Mouse (Mus musculus): Measurements from ENCODE around the gene Mrpl21. TPM values are rescaled to one million over a fixed set of nuclear protein-coding genes. Genes with fewer than 3 reads are reported as not detected.
A peak's percentile ranks its signal among the peaks of the same experiment; 100 is the strongest.

The Mrpl21 gene
- total and polyA plus RNA-seq, 2 experiments from 2014 or later, result 48.4 to 93.3 TPM

- no peaks in the 10 kb centered on the region for H3K4me1 ChIP-seq (ENCODE audit: insufficient read depth, low read length)
- peaks cover 60% of the 10 kb centered on the region for H3K36me3 ChIP-seq (ENCODE audit: insufficient read depth, low read length)
- H3K9me3 ChIP-seq (ENCODE audit: low read length), result no peaks in the 10 kb centered on the region
- H3K27me3 ChIP-seq (ENCODE audit: insufficient read depth, low read length), result no peaks in the 10 kb centered on the region
- H3K27ac ChIP-seq (ENCODE audit: low read depth, low read length), result no peak overlapping the region
- H3K9ac ChIP-seq (replicated peaks; ENCODE audit: low read length, poor library complexity, severe bottlenecking), result no peak overlapping the region
- no peak overlapping the region for H3K4me2 ChIP-seq (ENCODE audit: low read depth, low read length, poor library complexity, severe bottlenecking)
- H3K4me3 ChIP-seq (ENCODE audit: low read depth, low read length), result no peak overlapping the region
- DNase-seq (ENCODE audit: low spot score), result no peak
- no peak for ATAC-seq (ENCODE audit: low FRiP score)
- WGBS, result 76% methylated on average over 1 of the region's 1 CpGs
- TF ChIP-seq CTCF (IDR thresholded peaks at IDR 0.05), result no peak
Observed at GRCm38 (mm10) chr19:3289006-3289405, 6.3 kb downstream of the Mrpl21 start.

- 90% methylated on average over 2 of the region's 2 CpGs for WGBS
- Histone ChIP-seq H3K36me3 (ENCODE audit: insufficient read depth, low read length) (peaks cover 43% of the 10 kb centered on the region), H3K4me1 (ENCODE audit: insufficient read depth, low read length) (no peaks in the 10 kb centered on the region), H3K9ac (replicated peaks; ENCODE audit: low read length, poor library complexity, severe bottlenecking) (no peak overlapping the region), H3K27ac (ENCODE audit: low read depth, low read length) (no peak overlapping the region), H3K9me3 (ENCODE audit: low read length) (no peaks in the 10 kb centered on the region), H3K4me3 (ENCODE audit: low read depth, low read length) (no peak overlapping the region), H3K4me2 (ENCODE audit: low read depth, low read length, poor library complexity, severe bottlenecking) (no peak overlapping the region), H3K27me3 (ENCODE audit: insufficient read depth, low read length) (no peaks in the 10 kb centered on the region)
- TF ChIP-seq CTCF (IDR thresholded peaks at IDR 0.05), result peak; percentile 84
- ATAC-seq (ENCODE audit: low FRiP score), result peak; percentile 67; the same call in 1 of the 2 replicates
- peak; percentile 63 for DNase-seq (ENCODE audit: low spot score)
Observed at GRCm38 (mm10) chr19:3292028-3292427, 9.3 kb downstream of the Mrpl21 start.

- ATAC-seq (ENCODE audit: low FRiP score) (no peak), DNase-seq (ENCODE audit: low spot score) (no peak)
- WGBS, result 94% methylated on average over 1 of the region's 1 CpGs
- H3K9me3 ChIP-seq (ENCODE audit: low read length), result no peaks in the 10 kb centered on the region
- no peak overlapping the region for H3K27ac ChIP-seq (ENCODE audit: low read depth, low read length)
- TF ChIP-seq CTCF (IDR thresholded peaks at IDR 0.05), result no peak
- H3K9ac ChIP-seq (replicated peaks; ENCODE audit: low read length, poor library complexity, severe bottlenecking), result no peak overlapping the region
- no peak overlapping the region for H3K4me2 ChIP-seq (ENCODE audit: low read depth, low read length, poor library complexity, severe bottlenecking)
- peaks cover 36% of the 10 kb centered on the region for H3K36me3 ChIP-seq (ENCODE audit: insufficient read depth, low read length)
- H3K4me3 ChIP-seq (ENCODE audit: low read depth, low read length), result no peak overlapping the region
- H3K27me3 ChIP-seq (ENCODE audit: insufficient read depth, low read length), result no peaks in the 10 kb centered on the region
- H3K4me1 ChIP-seq (ENCODE audit: insufficient read depth, low read length), result no peaks in the 10 kb centered on the region
Observed at GRCm38 (mm10) chr19:3292993-3293392, 10.3 kb downstream of the Mrpl21 start.

- ATAC-seq (ENCODE audit: low FRiP score) (no peak), DNase-seq (ENCODE audit: low spot score) (no peak)
- H3K4me2 ChIP-seq (ENCODE audit: low read depth, low read length, poor library complexity, severe bottlenecking), result no peak overlapping the region
- no peak overlapping the region for H3K4me3 ChIP-seq (ENCODE audit: low read depth, low read length)
- no peak overlapping the region for H3K9ac ChIP-seq (replicated peaks; ENCODE audit: low read length, poor library complexity, severe bottlenecking)
- H3K27me3 ChIP-seq (ENCODE audit: insufficient read depth, low read length), result no peaks in the 10 kb centered on the region
- H3K9me3 ChIP-seq (ENCODE audit: low read length), result no peaks in the 10 kb centered on the region
- no peak for TF ChIP-seq CTCF (IDR thresholded peaks at IDR 0.05)
- H3K4me1 ChIP-seq (ENCODE audit: insufficient read depth, low read length), result no peaks in the 10 kb centered on the region
- peaks cover 15% of the 10 kb centered on the region for H3K36me3 ChIP-seq (ENCODE audit: insufficient read depth, low read length)
- no peak overlapping the region for H3K27ac ChIP-seq (ENCODE audit: low read depth, low read length)
- 84% methylated on average over 6 of the region's 6 CpGs for WGBS
Observed at GRCm38 (mm10) chr19:3295245-3295644, 12.5 kb downstream of the Mrpl21 start.

- Histone ChIP-seq H3K4me2 (ENCODE audit: low read depth, low read length, poor library complexity, severe bottlenecking) (no peak overlapping the region), H3K27me3 (ENCODE audit: insufficient read depth, low read length) (no peaks in the 10 kb centered on the region), H3K4me1 (ENCODE audit: insufficient read depth, low read length) (no peaks in the 10 kb centered on the region), H3K9ac (replicated peaks; ENCODE audit: low read length, poor library complexity, severe bottlenecking) (no peak overlapping the region), H3K36me3 (ENCODE audit: insufficient read depth, low read length) (no peaks in the 10 kb centered on the region; the same call in 1 of the 2 replicates), H3K4me3 (ENCODE audit: low read depth, low read length) (no peak overlapping the region), H3K9me3 (ENCODE audit: low read length) (no peaks in the 10 kb centered on the region), H3K27ac (ENCODE audit: low read depth, low read length) (no peak overlapping the region)
- DNase-seq (ENCODE audit: low spot score) (no peak), ATAC-seq (ENCODE audit: low FRiP score) (no peak)
- TF ChIP-seq CTCF (IDR thresholded peaks at IDR 0.05), result no peak
Observed at GRCm38 (mm10) chr19:3297034-3297433, 14.3 kb downstream of the Mrpl21 start.

GRCm38 (mm10) chr19:3297775-3298174 lies 15.1 kb downstream of the Mrpl21 start:
- no peak for TF ChIP-seq CTCF (IDR thresholded peaks at IDR 0.05)
- Histone ChIP-seq H3K27me3 (ENCODE audit: insufficient read depth, low read length) (no peaks in the 10 kb centered on the region), H3K4me2 (ENCODE audit: low read depth, low read length, poor library complexity, severe bottlenecking) (no peak overlapping the region), H3K4me1 (ENCODE audit: insufficient read depth, low read length) (no peaks in the 10 kb centered on the region), H3K9me3 (ENCODE audit: low read length) (no peaks in the 10 kb centered on the region), H3K36me3 (ENCODE audit: insufficient read depth, low read length) (no peaks in the 10 kb centered on the region; the same call in 1 of the 2 replicates), H3K27ac (ENCODE audit: low read depth, low read length) (no peak overlapping the region), H3K4me3 (ENCODE audit: low read depth, low read length) (no peak overlapping the region), H3K9ac (replicated peaks; ENCODE audit: low read length, poor library complexity, severe bottlenecking) (no peak overlapping the region)
- ATAC-seq (ENCODE audit: low FRiP score) (no peak), DNase-seq (ENCODE audit: low spot score) (no peak)
- 88% methylated on average over 7 of the region's 7 CpGs for WGBS
